Mouse (Mus musculus): Measurements from ENCODE around the gene Mpst. TPM values are rescaled to one million over a fixed set of nuclear protein-coding genes. Genes with fewer than 3 reads are reported as not detected.

Mpst gene
- polyA plus RNA-seq, 1 experiment from 2014 or later: 5.7 TPM

GRCm38 (mm10) chr15:78372796-78373195, 33.4 kb upstream of the Mpst start:
- DNase-seq (ENCODE audit: low spot score) (no peak), ATAC-seq (ENCODE audit: low FRiP score, low TSS enrichment) (no peak)
- TF ChIP-seq CTCF (IDR thresholded peaks at IDR 0.05; ENCODE audit: low read depth) (no peak), EP300 (optimal IDR thresholded peaks at IDR 0.05) (no peak)
- 30% methylated on average over 3 of the region's 3 CpGs for WGBS
- Histone ChIP-seq H3K4me3 (ENCODE audit: low read depth, low read length) (no peak overlapping the region), H3K9me3 (ENCODE audit: control insufficient read depth, low read length) (no peaks in the 10 kb centered on the region), H3K4me2 (replicated peaks; ENCODE audit: low read depth) (no peak overlapping the region), H3K4me1 (replicated peaks; ENCODE audit: control insufficient read depth, insufficient read depth) (no peaks in the 10 kb centered on the region), H3K36me3 (ENCODE audit: control insufficient read depth, insufficient read depth, low read length) (no peaks in the 10 kb centered on the region), H3K27me3 (ENCODE audit: control insufficient read depth, insufficient read depth, low read length) (no peaks in the 10 kb centered on the region), H3K9ac (ENCODE audit: low read length) (no peak overlapping the region), H3K27ac (replicated peaks) (no peak overlapping the region)

- WGBS: 62% methylated on average over 3 of the region's 3 CpGs
- H3K36me3 ChIP-seq (ENCODE audit: control insufficient read depth, insufficient read depth, low read length): no peaks in the 10 kb centered on the region
- no peak for TF ChIP-seq CTCF (IDR thresholded peaks at IDR 0.05; ENCODE audit: low read depth)
- no peak for TF ChIP-seq EP300 (optimal IDR thresholded peaks at IDR 0.05)
- H3K4me3 ChIP-seq (ENCODE audit: low read depth, low read length): no peak overlapping the region
- H3K27ac ChIP-seq (replicated peaks): no peak overlapping the region
- no peak for DNase-seq (ENCODE audit: low spot score)
- ATAC-seq (ENCODE audit: low FRiP score, low TSS enrichment): no peak
- no peaks in the 10 kb centered on the region for H3K27me3 ChIP-seq (ENCODE audit: control insufficient read depth, insufficient read depth, low read length)
- no peak overlapping the region for H3K9ac ChIP-seq (ENCODE audit: low read length)
- H3K9me3 ChIP-seq (ENCODE audit: control insufficient read depth, low read length): no peaks in the 10 kb centered on the region
- H3K4me1 ChIP-seq (replicated peaks; ENCODE audit: control insufficient read depth, insufficient read depth): no peaks in the 10 kb centered on the region
- H3K4me2 ChIP-seq (replicated peaks; ENCODE audit: low read depth): no peak overlapping the region
Observed at GRCm38 (mm10) chr15:78374204-78374603, 32.0 kb upstream of the Mpst start.

GRCm38 (mm10) chr15:78377859-78378258, 28.4 kb upstream of the Mpst start:
- WGBS: 82% methylated on average over 10 of the region's 10 CpGs
- Histone ChIP-seq H3K4me3 (ENCODE audit: low read depth, low read length) (no peak overlapping the region), H3K36me3 (ENCODE audit: control insufficient read depth, insufficient read depth, low read length) (no peaks in the 10 kb centered on the region), H3K9ac (ENCODE audit: low read length) (no peak overlapping the region), H3K27ac (replicated peaks) (no peak overlapping the region), H3K4me1 (replicated peaks; ENCODE audit: control insufficient read depth, insufficient read depth) (no peaks in the 10 kb centered on the region), H3K4me2 (replicated peaks; ENCODE audit: low read depth) (no peak overlapping the region), H3K27me3 (ENCODE audit: control insufficient read depth, insufficient read depth, low read length) (no peaks in the 10 kb centered on the region), H3K9me3 (ENCODE audit: control insufficient read depth, low read length) (no peaks in the 10 kb centered on the region)
- DNase-seq (ENCODE audit: low spot score) (no peak), ATAC-seq (ENCODE audit: low FRiP score, low TSS enrichment) (no peak)
- TF ChIP-seq EP300 (optimal IDR thresholded peaks at IDR 0.05) (no peak), CTCF (IDR thresholded peaks at IDR 0.05; ENCODE audit: low read depth) (no peak)

GRCm38 (mm10) chr15:78378556-78378955, 27.7 kb upstream of the Mpst start:
- H3K4me3 ChIP-seq (ENCODE audit: low read depth, low read length): no peak overlapping the region
- no peak overlapping the region for H3K27ac ChIP-seq (replicated peaks)
- 59% methylated on average over 10 of the region's 10 CpGs for WGBS
- no peak overlapping the region for H3K9ac ChIP-seq (ENCODE audit: low read length)
- H3K4me1 ChIP-seq (replicated peaks; ENCODE audit: control insufficient read depth, insufficient read depth): no peaks in the 10 kb centered on the region
- no peaks in the 10 kb centered on the region for H3K36me3 ChIP-seq (ENCODE audit: control insufficient read depth, insufficient read depth, low read length)
- H3K27me3 ChIP-seq (ENCODE audit: control insufficient read depth, insufficient read depth, low read length): no peaks in the 10 kb centered on the region
- no peak for ATAC-seq (ENCODE audit: low FRiP score, low TSS enrichment)
- TF ChIP-seq EP300 (optimal IDR thresholded peaks at IDR 0.05): no peak
- H3K4me2 ChIP-seq (replicated peaks; ENCODE audit: low read depth): no peak overlapping the region
- no peaks in the 10 kb centered on the region for H3K9me3 ChIP-seq (ENCODE audit: control insufficient read depth, low read length)
- no peak for DNase-seq (ENCODE audit: low spot score)

GRCm38 (mm10) chr15:78380208-78380607, 26.0 kb upstream of the Mpst start:
- Histone ChIP-seq H3K27me3 (ENCODE audit: control insufficient read depth, insufficient read depth, low read length) (no peaks in the 10 kb centered on the region), H3K9ac (ENCODE audit: low read length) (no peak overlapping the region), H3K4me1 (replicated peaks; ENCODE audit: control insufficient read depth, insufficient read depth) (no peaks in the 10 kb centered on the region), H3K4me2 (replicated peaks; ENCODE audit: low read depth) (no peak overlapping the region), H3K9me3 (ENCODE audit: control insufficient read depth, low read length) (no peaks in the 10 kb centered on the region), H3K27ac (replicated peaks) (no peak overlapping the region), H3K36me3 (ENCODE audit: control insufficient read depth, insufficient read depth, low read length) (no peaks in the 10 kb centered on the region), H3K4me3 (ENCODE audit: low read depth, low read length) (no peak overlapping the region)
- DNase-seq (ENCODE audit: low spot score) (no peak), ATAC-seq (ENCODE audit: low FRiP score, low TSS enrichment) (no peak)
- TF ChIP-seq EP300 (optimal IDR thresholded peaks at IDR 0.05) (no peak), CTCF (IDR thresholded peaks at IDR 0.05; ENCODE audit: low read depth) (no peak)
- 76% methylated on average over 2 of the region's 2 CpGs for WGBS

GRCm38 (mm10) chr15:78380741-78381140, 25.5 kb upstream of the Mpst start:
- no peak overlapping the region for H3K4me3 ChIP-seq (ENCODE audit: low read depth, low read length)
- ATAC-seq (ENCODE audit: low FRiP score, low TSS enrichment) (no peak), DNase-seq (ENCODE audit: low spot score) (no peak)
- no peak for TF ChIP-seq EP300 (optimal IDR thresholded peaks at IDR 0.05)
- no peak for TF ChIP-seq CTCF (IDR thresholded peaks at IDR 0.05; ENCODE audit: low read depth)
- no peaks in the 10 kb centered on the region for H3K9me3 ChIP-seq (ENCODE audit: control insufficient read depth, low read length)
- no peaks in the 10 kb centered on the region for H3K36me3 ChIP-seq (ENCODE audit: control insufficient read depth, insufficient read depth, low read length)
- no peaks in the 10 kb centered on the region for H3K27me3 ChIP-seq (ENCODE audit: control insufficient read depth, insufficient read depth, low read length)
- 54% methylated on average over 4 of the region's 4 CpGs for WGBS
- H3K4me2 ChIP-seq (replicated peaks; ENCODE audit: low read depth): no peak overlapping the region
- no peaks in the 10 kb centered on the region for H3K4me1 ChIP-seq (replicated peaks; ENCODE audit: control insufficient read depth, insufficient read depth)
- no peak overlapping the region for H3K27ac ChIP-seq (replicated peaks)
- no peak overlapping the region for H3K9ac ChIP-seq (ENCODE audit: low read length)
